Mouse (Mus musculus) embryo, embryonic 10.5 days (tissue): ENCODE data around the gene Znrd1.

Experiments used
- DNase-seq: peaks from one replicate; pipeline ENCODE4 v3.0.0-alpha.2; 2015; ENCODE audit warnings: low spot score

Znrd1 gene

DNA sequence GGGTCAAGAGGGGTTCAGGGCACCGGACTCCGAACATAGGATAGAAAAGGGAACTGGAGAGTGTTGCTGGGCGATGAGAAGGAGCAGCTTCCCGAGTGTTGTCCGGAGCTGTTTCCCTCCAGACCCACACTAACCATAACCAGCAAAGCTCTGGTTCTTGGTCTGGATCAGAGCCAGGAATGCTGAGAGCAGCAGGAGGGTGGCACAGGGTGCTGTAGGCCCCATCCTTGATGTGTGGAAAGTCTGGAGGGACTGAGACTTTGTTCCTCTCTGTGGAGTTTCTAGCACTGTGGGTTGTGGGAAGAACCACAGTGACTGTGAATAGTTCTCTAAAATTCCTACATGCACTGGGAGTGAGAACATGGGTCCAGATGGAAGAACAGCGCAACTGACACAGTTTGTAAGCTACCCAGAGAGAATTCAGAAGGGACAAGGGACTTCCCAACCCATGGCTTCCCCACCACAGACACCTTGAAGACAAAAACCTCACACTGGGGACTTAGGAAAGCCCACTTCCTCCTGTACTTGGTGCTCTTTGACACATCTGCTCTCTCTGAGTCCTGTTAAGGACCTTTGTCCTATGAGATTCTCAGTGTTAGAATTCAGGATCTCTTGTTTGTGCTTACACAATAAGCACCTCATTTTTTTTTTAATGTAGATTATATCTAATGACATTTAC lies 13.0 kb upstream of the Znrd1 start:
- DNase-seq = no peak

DNA sequence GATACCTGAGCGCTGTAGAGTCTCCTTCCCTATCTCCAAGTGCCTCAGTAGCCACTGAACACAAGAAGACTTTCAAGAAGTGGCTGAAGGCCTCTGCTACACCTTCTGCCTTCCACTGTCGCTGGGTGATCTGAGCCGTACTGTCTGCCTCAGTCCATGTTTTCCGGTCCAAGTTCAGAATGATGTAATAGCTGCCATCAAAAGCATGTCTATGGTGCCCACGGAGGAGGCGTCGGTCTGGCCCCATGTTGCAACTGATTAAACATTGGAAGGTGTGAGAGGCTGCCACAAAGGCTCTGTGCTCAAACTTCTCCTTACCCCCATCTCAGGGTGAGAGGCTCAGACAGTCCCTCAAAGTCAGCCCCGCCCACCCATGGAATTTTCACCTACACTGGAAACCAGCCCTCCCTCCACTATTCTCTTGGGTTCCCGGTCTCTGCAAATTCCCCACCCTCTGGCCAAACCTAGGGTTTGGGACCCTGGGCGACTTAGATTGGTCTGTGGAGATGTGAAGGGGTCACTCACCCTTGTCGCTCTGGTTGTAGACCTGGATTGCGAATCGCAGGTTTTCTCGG lies 12.0 kb upstream of the Znrd1 start:
- no peak for DNase-seq

DNA sequence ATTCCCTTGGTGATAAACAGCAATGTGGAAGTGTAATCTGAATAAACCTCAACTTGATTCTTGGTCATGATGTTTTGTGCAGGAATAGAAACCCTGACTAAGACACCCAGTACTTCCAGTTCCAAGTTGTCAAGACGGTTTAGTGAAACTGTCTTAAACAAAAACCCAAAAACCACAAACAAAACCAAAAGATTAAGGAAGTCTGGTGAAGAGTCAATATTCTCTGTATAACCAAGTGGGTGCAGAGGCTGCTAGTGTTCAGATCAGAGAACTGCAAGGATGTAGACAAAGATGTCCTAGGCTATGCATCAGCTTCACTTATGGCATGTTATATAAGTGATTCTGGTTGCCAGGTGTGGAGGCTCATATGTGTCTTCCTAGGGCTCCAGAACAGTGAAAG lies 8.5 kb upstream of the Znrd1 start:
- no peak for DNase-seq

DNA sequence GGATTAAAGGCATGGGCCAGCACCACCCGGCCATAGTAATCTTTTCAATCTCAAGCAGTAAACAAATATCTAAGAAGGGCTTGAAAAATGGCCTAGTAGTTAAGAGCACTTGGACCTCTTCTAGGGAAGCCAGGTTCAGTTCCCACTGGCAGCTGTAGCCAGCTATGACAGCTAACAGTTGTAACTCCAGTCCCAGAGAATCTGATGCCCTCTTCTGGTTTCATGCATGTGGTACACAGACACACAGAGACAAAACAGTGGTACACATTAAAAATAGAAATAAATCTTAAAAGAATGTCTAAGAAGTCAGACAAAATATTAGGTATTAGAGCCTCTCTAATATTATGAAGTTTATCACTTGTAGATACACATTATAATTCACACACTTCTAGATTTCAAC lies 2.8 kb upstream of the Znrd1 start:
- no peak for DNase-seq

DNA sequence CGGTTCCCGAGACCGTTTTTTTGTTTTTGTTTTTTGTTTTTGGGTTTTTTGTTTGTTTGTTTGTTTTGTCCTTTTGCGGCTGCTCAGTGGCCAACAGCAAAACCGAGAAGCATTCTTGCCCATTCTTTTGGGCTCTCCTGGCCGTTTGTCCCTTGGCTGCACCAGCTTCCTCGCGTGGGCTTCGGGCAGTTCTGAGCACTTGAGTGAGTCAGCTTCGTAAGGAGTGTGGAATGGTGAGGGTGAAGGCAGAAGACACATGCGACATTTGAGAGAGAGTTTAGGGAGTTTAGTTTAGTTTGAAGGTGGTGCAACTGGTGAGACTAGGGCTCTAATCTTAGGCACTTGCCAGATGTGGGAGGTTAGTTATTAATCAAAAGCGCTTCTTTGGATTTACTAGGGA lies 525 bp upstream of the Znrd1 start:
- DNase-seq = no peak

DNA sequence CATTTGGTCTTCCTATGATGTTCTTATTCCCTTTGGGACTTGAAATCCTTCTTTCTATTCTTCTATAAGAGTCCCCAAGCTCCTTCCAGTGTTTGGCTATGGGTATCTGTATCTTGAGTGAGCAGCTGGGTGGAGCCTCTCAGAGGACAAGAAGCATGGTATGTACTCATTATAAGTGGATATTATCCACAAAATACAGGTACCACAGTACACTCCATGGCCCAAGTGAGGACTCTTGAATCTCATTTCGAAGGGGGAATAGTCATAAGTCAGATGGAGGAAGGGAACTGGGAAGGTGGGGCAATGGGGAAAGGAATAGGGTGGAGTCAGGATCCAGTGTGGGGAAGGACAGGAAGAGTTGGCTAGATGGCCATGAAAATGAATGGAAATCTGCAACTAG lies 5.3 kb downstream of the Znrd1 start:
- DNase-seq = no peak

DNA sequence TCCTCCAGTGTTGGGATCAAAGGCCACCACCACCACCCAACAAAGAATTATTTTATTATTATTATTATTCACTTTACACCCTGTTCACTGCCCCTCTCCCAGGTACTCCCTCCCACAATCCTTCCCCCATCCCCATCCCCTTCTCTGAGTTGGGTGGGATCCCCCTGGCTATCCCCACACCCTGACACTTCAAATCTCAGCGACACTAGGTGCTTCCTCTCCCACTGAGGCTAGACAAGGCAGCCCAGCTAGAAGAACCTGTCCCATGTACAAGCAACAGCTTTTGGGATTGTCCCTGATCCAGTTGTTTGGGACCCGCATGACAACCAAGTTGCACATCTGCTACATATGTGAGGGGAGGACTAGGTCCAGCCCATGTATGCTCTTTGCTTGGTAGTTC lies 5.7 kb downstream of the Znrd1 start:
- no peak for DNase-seq

DNA sequence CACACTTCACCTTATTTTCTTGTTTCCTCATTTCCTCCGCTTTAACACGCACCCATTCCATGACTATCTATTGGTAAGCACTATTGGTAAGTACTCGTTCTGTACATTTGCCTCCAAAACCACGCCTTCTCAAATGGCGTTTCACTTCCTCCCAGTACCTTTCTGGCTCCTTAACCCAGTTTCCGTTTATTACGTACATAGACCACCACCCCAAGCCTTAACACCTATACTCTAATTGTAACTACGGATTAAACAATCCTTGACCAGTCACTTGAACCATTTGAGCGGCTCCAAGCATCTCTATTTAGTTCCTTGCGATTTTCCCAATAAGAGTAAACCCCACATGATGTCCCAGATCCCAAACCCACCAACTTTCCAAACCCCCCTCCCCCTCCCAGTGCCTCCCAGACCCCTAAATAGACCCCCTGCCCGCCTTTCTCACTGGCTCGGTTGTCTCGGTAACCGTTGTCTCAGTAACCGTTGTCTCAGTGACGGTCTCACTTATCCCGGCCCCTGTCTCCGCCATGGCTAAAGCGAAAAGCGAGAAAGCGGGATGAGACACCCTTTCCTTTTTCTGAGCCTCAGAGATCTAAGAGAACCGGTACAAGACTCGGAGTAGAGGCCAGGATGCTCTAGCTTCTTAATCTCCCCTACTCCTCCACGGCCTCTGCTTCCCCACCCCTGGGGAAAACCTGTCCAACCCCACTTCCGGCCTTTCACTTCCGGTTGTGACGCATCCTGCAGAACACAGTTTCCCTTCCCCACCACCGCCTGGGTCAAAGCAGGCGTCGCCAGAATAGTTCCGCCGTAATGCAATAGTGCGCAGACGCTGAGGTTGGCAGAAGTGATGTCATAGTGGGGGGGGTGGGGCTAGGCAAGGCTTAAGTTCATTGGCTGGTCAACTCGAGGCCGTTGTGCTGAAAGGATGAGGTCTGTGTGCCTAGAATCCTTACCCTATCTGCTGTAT lies 7.1 kb downstream of the Znrd1 start, which contains the start of gene Ppp1r11:
Ppp1r11 (minus strand) TSS at position 761 of the 967 bp plus-strand sequence.
- DNase-seq = peak; percentile 99

DNA sequence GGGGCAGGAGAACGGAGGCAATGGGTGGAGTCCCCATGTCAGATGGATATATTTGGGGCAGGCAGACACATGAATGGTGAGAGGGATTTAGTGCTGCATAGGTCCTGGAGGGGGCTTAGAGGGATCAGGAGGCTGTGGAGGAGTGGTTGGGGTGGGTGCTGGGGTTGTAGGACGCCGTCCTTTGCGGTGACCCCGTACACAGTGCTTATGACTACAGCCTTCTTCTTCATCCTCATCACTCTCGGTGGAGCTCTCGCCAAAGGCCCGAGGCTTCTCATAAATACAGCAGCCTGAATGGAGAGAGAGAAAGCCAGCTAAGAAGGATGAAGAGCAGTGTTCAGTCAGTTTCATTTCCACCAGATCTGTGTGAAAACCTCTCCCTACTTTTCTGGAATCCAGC lies 9.1 kb downstream of the Znrd1 start:
- no peak for DNase-seq

DNA sequence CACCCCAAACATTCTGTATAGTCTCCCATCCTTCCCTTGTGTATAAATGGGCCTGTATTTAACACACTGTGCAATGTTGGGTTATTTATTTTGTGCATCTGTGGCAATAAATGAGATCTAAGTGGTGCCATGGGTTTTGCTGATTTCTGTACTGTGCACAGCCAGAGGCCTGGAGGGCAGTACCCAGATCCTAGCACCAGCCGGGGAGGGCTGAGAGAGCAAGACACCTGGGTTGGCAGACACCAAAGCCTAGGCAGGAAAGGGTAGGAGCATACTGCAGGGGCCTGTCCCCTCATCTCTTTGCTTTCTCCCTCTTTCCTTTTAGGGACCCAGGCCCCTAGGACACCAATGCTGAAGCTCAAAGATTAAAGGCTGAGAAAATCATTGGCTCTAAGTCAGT lies 10.1 kb downstream of the Znrd1 start:
- no peak for DNase-seq

DNA sequence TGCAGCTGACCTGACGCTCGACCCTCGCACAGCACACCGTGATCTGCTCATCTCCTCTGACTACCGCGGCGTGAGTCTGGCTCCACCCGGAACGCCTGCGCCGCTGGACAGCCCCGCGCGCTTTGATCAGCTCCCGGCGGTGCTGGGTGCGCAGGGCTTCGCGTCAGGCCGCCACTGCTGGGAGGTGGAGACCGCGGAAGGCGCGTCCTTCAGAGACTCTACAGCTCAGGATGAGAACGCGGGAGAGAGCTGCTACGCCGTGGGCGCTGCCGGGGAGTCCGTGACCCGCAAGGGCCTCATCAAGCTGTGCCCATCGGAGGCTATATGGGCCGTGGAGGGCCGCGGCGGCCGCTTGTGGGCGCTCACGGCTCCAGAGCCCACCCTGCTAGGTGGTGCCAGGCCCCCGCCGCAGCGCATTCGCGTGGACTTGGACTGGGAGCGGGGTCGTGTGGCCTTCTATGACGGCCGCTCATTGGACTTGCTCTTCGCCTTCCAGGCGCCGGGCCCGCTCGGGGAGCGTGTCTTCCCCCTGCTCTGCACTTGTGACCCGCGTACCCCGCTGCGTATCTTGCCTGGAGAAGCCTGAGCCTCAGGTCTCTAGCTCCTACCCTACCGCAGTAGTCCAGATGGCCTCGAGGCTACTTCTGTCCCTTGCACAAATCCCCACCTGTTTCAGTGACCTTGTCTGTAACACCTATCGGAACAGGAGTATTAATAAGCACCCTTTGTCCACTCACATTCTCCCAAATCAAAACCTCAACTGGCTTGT lies 11.1 kb downstream of the Znrd1 start:
- DNase-seq = peak; percentile 76

DNA sequence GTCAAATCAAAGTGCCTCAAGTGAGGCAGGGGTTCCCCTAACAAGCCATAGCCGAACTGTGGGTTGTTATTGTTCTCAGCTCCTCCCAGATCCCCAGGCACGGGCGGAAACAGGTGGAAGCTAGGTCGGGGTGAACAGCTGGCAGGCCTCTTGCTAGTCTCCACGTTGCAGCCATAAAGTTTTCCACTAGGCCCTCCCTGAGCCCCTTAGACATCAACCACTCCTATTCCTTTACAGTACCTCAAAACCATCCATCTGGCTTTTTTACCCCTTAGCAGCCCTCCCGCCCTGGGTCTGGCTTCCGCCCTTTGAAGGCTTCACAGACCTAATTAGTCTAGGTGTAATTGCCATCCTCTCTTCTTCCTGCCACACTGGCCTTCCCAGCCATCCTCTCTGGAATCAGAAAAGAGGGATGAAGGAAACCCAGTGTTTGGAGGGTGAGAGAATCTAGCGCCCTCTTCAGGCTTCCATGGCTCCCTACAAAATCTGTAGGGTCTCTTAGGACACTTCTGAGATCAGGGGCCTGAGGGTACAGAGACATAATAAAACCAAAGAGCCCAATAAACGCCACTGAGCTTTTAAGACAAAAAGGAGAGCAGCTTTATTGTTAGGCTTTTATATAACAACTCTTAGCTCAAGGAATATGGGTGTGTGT lies 14.1 kb downstream of the Znrd1 start:
- peak; percentile 50 for DNase-seq

DNA sequence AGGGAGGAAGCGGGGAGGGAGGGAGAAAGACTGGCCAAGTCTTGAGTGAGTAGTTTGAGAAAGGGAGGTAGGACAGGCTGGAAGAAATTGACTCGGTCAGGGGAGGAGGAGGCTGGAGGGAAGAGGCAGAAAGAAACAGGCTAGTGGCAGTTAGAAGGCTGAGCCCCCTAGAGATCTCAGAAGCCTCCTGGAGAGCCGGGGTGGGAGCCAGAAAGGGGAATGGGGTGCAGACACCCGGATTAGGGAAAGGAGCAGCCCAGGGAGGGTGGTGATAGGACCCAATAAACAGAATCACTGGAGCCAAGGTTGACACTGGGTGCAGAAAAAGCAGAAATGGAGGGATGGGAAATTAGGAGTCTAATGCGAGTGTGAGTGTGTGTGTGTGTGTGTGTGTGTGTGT lies 14.7 kb downstream of the Znrd1 start:
- DNase-seq = no peak

DNA sequence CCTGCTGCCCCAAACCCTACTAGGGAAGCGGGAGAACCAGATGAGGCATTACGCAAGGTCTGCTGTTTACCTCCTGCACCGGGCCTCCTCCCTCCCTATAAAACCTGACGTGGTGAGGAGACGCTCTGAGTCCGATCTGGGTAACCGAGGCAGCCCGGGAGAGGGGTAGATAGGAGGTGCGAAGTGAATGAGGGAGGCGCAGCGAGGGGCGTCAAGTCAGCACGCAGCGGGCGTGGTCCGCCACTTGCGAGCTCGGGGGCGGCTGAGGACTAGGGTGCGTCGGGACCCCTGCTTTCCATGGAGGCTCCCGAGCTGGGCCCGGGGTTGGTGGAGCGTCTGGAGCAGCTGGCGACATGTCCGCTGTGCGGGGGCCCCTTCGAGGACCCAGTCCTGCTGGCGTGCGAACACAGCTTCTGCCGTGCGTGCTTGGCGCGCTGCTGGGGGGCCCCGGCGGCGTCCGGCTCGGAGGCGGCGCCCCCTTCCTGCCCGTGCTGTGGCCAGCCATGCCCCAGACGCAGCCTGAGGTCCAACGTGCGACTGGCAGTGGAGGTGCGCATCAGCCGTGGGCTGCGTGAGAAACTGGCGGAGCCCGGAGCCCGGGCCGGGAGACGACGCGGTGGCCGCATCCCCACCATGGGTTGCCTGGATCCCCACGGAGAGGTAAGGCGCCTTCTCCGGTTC lies 15.4 kb downstream of the Znrd1 start, which contains the start of gene Rnf39:
Rnf39 (plus strand) TSS at position 128 of the 681 bp plus-strand sequence.
- DNase-seq = peak; percentile 11

DNA sequence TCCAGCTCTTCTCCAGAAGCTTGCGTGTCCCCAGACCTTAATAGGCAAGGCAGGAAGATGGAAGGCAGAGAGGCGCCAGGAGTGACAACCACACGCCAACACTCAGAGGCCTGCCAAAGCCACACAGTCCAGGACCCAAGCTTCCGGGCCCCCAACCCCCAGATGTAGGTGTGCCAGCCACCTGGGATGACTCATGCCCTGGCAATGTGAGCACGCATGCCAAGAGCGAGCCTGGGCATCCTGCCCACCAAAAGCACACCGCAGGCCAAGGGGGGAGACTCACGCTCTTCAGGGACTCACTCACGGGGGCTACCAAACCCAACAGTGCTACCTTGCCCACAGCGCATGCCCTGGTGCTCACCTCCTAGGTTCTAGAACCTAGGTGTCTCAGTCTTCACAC lies 16.0 kb downstream of the Znrd1 start:
- DNase-seq = no peak

DNA sequence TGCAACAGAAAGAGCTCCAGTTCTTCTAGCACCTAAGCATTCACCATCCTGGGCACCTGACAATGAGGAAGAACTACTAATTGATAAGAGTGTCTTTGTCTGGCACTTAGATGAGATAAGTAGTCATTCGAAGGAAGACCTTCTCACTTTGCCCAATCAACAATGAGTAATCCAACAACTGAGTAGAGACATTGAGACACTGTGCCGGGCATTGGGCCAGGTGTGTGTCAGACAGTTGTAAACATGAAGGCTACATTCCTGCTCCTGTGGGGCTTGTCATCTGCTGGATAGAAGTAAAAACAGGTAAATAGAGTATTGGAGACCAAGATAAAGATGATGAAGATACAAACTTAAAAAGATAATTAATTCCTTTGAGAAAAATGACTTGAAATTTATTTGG lies 20.3 kb downstream of the Znrd1 start:
- no peak for DNase-seq

DNA sequence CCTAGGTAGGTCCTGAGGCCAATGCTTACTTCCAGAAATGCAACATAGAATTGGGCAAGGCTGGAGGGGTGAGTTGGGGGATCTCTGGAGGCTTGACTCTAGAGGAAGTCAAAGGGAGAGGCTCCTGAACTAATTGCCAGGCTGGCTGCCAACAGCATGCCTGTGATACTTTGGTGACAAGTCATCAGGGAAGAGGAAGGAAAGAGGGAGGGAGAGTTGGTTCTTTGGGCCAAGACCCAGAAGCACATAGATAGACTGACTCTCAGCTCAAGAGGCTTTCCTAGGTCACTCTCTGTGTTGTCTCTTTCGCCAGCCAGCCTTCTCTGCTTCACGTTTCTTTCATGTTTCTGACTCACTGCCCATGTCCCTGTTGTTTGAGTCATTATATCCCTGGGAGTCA lies 26.6 kb downstream of the Znrd1 start:
- DNase-seq = no peak

DNA sequence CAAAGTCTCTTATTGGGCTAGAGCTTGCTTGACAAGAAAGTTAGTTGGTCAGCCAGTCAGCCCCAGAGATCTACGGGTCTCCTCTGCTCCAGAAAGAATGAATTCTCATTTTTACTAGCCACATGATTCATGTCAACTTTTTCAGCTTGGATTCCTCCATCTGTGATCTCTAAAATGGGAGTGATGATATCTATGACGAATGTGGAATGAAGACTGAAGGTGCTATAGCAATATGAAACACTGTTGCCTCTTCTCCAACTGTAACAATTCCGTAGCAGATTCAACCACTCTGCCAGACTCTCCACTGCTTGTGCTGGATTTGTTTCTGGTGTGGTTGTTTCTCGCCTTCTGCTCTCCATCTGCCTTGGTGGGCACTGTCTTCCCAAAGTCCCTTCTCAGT lies 27.2 kb downstream of the Znrd1 start:
- DNase-seq = no peak

DNA sequence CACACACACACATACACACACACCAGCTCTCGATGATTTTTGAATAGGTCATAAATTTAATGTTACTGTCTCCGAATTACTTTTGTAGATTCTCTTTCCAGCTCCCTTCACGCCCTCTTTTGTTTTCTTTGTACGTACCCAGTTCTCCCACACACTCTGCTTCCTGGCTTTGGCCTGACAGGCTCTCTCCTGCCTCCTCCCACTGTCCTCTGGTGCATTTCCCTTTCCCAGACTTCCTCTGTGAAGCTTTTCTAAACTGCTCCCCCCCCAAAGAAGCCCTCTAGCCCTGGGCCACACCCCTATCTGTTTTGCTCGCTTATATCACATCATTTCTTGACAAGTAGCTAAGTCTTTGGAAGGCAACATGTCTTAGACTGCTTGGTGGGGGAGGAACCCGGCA lies 28.1 kb downstream of the Znrd1 start:
- DNase-seq = no peak

DNA sequence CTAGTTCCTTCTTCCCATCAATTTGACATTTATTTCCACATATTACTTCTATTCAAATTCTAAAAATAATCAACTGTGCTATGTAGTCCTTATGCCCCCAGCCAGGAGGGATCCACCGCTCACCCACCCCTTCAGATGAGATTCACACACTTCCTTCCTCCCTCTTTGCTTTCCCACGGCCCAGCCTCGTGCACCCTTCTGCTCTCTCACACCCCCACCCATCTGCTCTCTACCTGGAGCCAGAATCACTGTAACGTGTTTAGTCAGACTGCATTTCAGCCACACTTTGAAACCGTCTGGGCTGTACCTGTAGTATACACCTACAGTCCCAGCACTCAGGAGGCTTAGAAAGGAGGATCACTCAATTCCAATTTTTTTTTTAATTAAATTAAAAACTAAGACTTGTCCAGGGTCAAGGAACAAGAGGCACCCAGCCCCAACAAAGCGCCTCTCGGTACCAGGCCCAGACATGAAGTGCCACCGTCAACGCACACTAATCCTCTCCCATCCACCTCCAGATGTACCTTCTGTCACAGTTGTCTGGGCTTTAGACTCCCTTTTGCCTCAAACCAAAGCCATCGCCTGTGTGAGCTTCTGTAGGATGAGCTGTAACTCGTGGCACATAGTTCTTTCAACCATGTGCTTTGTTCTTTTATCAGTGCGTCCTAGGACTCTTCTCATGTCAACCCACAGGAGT lies 29.0 kb downstream of the Znrd1 start:
- no peak for DNase-seq
